Mouse (Mus musculus): ENCODE results near the gene Frmd7.

Frmd7 gene

GRCm38 (mm10) chrX:50942610-50943009, at the start of gene Frmd7:
TSS of gene Frmd7 (minus strand) at chrX:50942710.
- DNase-seq (ENCODE audit: low spot score in 2 of 2) = no peak

DNA sequence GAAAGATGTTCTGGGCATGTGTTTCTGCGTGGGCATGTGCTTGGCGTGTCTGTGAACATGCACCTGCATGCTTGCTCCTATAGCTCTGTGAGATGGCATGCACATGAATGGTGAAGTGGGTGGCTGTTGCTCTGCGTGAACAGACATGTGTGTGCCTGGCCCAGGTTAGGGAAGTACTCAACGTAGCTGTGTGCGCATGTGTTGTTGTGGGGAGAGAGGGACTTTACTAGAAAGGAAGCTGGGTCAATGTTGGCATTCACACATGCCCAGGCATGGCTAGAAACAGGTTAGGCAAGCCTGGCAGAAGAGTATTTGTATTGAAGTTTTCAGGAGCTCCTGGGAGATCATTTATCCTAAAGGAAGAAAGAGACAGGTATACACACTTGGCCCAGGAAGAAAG, 48.8 kb upstream of the Frmd7 start:
- no peak for DNase-seq (ENCODE audit: low spot score in 2 of 2)

DNA sequence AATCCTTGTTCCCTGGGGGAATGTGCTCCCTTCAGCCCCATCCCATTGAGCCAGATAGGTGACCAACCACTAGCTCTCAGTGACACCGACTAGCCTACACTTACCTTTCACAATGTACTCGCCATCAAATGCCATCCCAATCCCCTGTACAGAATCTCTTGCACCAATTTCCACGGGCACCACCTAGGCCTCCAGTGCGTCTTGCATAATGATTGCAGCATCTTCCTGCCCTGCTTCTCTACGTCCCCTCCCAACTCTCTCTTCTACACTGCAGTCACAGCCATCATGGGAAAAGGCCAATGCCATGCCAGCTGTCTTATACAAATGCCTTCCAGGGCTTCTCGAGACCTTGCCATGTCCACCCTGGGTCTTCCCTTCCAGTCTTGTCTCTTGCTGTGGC, 47.4 kb upstream of the Frmd7 start:
- no peak for DNase-seq (ENCODE audit: low spot score in 2 of 2)

DNA sequence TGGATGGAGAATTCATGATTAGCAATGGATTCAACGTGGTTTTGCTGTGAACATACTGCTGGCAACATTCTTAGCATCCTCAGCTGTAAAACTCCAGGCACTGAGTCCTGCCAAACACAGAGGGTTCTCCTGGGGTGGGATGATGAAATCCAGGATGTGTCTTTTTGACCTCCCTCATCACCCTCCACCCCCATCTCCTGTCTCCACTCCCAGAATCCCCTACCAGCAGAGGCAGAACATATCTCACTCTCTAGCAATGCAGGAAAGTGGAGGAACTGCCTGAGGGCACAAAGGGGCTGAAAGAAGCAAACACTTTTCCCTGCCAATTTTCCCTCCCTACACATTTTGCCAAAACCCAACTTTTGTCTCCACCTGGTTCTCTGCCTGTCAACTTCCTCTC, 46.1 kb upstream of the Frmd7 start:
- no peak for DNase-seq (ENCODE audit: low spot score in 2 of 2)

DNA sequence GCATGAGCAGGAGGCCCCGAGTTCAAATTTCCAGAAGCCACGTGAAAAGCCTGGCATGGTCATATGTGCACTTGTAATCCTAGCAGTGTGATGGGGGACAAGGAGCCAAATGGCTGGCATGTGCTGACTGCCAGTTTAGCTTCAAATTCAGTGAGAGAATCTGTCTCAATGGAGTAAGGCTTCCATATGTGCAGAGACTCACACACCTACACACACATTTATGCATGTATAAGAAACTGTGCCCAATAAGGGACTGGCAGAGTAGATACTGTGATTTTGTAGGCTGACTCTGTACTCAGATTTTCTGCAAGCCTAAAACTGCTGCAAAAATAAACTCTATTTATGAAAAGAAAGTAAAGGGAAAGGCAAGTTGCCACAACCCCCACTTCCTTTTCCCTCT, 35.9 kb upstream of the Frmd7 start:
- DNase-seq (ENCODE audit: low spot score in 2 of 2) = no peak

DNA sequence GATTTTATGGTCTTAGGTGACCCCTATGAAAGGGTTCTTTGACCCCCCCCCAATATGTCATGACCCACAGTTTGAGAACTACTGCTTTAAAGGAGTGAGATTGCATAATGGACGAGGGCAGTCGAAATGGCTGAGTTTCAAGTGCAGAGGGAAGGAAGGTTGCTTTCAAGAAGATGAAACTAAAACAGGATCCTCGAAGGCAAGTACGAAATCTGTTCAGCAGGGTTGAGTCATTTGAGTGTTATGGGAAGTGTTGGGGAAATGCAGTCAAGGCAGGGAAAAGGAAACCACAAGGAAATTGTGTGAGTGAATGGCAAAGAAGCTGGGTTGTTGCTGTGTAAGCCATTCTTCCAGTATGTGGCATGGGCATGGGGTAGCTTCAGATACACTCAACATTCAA, 29.6 kb upstream of the Frmd7 start:
- DNase-seq (ENCODE audit: low spot score in 2 of 2) = no peak

- no peak for DNase-seq (ENCODE audit: low spot score in 2 of 2)
Observed at GRCm38 (mm10) chrX:50969907-50970306, 27.4 kb upstream of the Frmd7 start.

DNA sequence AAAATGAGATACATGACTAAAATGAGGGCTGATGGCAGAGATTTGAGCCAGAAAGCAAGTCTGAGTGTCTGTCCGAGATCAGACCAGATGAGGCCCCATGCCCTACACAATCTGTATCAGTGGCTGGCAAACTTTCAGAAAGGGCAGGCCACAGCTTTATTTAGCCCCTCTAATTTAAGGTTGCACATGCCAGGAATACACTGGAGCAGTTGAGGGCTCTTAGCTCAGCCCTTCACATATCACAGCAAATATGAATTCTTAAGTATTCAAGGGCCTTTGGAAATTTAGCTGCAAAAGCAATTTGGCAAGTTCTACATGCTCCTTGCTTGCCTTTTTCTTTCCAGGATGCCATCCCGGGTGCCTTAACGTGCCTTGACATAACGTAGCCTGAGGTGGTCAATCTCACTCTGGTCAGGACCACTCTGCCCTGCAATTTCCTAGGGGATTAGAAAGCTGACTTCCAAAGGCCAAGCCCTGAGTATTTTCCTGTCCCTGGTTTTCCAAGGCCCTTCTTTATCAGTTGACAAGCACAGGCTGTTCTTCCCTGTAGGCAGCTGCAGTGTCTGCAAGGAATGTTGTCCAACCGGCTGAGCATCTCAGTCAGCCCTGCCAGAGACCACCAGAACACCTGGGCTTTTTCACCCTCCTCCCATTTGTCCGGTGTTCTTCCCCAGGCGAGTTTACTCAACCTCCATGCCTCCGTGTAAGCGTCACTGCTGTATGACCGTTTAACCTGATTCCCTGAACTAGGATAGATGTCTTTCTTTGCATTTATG, 25.8 kb upstream of the Frmd7 start:
- DNase-seq (ENCODE audit: low spot score in 2 of 2) = no peak

GRCm38 (mm10) chrX:50965157-50965556, 22.6 kb upstream of the Frmd7 start:
- no peak for DNase-seq (ENCODE audit: low spot score in 2 of 2)

GRCm38 (mm10) chrX:50962955-50963354, 20.4 kb upstream of the Frmd7 start:
- DNase-seq (ENCODE audit: low spot score in 2 of 2) = no peak

DNA sequence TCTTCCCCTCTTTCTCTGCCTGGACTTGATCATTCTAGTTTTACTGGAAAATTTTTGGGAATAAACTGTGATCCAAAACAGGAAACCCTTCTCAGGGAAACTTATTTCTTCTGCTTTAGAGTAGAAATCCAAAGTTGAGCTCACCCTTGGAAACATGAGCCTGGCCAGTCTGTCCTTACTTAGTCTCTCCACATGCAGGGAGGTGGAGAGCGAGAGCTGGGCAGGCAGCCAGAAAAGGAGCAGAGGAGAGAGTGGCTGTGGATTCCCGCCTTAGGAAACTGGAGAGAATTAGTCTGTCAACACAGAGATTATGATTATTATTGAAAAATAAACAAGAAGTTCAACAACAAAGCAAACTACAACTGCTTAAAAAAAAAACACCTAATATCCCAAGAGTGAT, 6.1 kb upstream of the Frmd7 start:
- no peak for DNase-seq (ENCODE audit: low spot score in 2 of 2)

DNA sequence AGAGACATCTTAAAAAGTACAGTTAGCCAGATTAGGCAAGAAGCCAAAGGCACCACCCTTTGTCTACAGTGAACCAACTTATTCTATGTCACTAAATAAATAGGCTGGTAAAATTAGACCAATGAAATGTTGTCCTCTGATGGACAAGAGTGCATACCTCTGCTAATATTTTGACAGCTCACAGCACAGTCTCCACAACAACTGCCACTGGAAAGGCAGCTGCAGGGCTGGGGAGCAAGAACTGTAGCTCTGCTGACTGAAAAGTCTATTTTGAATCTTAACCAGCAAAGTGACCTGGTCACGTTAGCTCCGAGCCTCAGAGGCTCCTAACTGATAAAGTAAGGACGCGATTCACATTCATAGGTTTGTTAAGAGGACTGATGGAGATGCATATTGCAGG, 5.6 kb upstream of the Frmd7 start:
- DNase-seq (ENCODE audit: low spot score in 2 of 2) = no peak

DNA sequence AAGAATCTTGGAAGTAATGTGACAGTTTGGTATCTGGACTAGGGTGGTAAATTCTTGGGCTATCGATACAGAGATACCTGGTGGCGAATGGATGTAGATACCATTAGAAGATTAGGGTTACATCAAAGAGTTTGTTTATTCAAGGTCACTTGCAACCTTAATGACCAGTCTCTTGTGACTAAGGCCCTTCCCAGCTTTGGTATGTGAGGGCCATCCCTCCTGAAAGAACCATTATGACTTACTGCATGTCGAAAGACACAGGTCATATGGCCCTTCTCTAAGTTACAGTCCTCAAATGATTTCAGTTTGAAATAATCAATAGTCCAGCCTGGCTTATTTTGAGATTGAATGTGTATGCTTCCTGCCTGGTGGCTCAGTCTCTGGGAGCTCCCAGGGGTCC, 5.4 kb downstream of the Frmd7 start:
- no peak for DNase-seq (ENCODE audit: low spot score in 2 of 2)

GRCm38 (mm10) chrX:50930309-50930708, 12.2 kb downstream of the Frmd7 start:
- no peak for DNase-seq (ENCODE audit: low spot score in 2 of 2)

GRCm38 (mm10) chrX:50926893-50927545, 15.5 kb downstream of the Frmd7 start:
- no peak for DNase-seq (ENCODE audit: low spot score in 2 of 2)

DNA sequence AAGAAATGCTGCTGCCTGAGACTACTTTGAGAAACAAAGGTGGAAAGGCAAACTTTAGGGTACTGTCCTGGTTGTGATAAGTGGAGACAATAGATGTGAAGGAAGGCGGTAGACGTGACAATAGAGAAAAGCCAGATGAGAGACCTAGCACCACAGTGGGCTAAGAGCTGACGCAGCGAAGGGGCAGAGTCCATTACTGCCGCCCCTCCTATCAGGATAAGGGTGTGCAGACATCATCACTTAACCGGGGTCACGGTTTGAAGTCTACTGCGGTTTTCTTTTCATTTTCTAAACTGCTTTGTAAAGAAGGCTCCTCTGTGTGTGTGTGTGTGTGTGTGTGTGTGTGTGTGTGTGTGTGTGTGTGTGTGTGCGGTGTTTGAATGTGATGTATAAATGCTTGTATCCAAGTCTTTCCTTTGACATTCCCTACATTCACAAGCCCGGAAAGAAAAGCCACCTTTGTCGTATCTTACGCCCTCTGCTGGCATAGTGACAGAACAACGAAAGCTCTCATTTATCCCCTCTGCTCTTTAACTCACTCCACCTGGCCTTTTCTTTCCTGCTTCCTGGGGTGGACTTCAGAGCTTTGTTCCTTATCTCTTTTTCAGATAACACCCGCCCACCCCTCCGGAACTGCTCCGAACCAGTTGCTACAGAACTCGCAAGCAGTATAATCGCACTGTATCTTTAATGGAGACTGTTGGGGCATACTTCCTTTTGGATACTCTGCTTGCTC, 17.7 kb downstream of the Frmd7 start:
- DNase-seq (ENCODE audit: low spot score in 2 of 2) = peak in 1 of 2 experiments; percentile 1

DNA sequence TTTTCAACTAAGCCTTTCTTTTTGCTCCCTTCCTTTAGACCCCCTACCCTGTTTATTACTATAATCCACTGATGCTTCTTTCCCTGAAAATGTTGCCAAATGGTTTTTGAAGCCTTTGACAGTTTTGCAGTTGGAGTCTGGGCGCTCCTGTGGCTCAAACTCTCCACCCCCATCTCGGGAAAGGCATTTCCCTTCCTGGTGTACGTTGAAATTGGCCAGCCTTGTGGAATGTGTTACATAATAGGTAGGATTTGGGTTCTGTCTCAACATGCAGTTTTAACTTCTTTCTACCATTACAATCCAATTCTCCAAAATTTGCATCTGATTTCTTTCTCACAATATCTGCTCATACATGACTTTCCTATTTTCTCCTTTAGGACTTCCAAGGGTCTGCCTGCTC, 23.8 kb downstream of the Frmd7 start:
- no peak for DNase-seq (ENCODE audit: low spot score in 2 of 2)

DNA sequence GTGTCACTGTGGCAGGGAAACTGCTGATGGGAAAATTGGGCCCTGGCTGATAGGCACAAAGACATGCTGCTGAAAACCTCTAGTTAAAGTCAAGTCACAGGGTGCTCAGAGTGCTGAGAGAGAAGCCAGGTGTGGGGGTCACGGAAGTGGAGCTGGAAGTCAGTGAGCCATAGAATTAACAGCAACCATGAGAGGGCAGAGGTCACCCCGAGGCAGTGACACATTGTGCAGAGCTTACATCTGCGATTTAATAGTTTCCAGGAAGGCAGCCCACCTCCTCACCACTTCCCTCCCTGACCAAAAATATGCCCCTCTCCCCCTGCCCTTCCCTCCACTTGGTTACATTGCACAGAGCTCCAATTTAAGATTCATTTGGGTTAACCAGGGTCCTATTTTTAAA, 25.1 kb downstream of the Frmd7 start:
- DNase-seq (ENCODE audit: low spot score in 2 of 2) = no peak

GRCm38 (mm10) chrX:50909915-50910314, 32.6 kb downstream of the Frmd7 start:
- no peak for DNase-seq (ENCODE audit: low spot score in 2 of 2)

DNA sequence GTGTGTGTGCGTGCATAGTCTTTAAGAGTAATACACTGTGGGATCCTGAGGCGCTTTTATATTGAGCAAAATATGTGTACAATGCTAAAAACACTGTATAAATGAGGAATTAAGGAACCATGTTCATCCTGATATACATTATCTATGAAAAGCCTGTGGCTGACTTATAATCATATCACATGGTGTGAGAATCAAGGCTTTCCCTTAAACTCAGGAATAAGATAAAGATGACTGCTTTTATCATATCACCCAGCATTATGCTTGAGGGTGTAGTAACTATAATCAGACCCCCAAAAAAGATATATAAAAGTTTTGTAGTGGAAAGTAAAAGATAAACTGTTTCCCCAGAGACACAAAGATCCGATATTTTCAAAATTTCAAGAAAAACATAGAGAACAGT, 39.0 kb downstream of the Frmd7 start:
- DNase-seq (ENCODE audit: low spot score in 2 of 2) = no peak

GRCm38 (mm10) chrX:50887999-50888398, 54.5 kb downstream of the Frmd7 start:
- DNase-seq (ENCODE audit: low spot score in 2 of 2) = no peak

- peak; percentile 29 to 47 for DNase-seq (ENCODE audit: low spot score in 2 of 2)
Observed at GRCm38 (mm10) chrX:50874246-50875002, 68.1 kb downstream of the Frmd7 start.

Measured in natural killer cell, adult 2 months (primary cell).